Mouse (Mus musculus): ENCODE data around the gene Fndc3b. TPM values are rescaled to one million over a fixed set of nuclear protein-coding genes. Genes with fewer than 3 reads are reported as not detected.

Gene Fndc3b
- polyA plus RNA-seq, 1 experiment: 14.2 TPM

DNA sequence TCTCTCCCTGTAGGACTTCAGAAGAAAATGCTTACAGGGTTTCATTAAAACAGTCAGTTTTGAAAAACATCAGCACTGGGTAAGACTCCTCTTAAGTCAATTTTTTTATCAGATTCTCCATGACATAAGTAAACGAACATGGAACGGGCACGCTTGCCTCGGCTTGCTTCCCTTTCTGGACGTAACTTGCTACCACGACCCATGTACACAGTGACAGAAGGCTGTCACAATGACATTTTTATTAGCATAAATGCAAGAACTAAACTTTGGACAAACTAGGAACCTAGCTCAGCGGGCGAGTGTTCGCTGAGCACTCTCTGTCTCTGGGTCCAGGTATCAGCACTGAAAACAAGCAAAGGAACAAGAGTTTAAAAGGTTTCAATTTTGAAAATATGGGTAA is 136.9 kb downstream of the Fndc3b start:
- H3K4me1 ChIP-seq (ENCODE audit: control insufficient read depth, insufficient read depth, low read length): peaks cover 9% of the 10 kb centered on the region; the same call in 1 of the 2 replicates
- H3K27ac ChIP-seq (ENCODE audit: insufficient read depth, low read depth, low read length): no peak overlapping the region
- no peak for TF ChIP-seq CTCF (conservative IDR thresholded peaks at IDR 0.05; ENCODE audit: insufficient read depth, insufficient read length, low read depth, low read length)
- no peak for TF ChIP-seq POLR2A (IDR thresholded peaks at IDR 0.05; ENCODE audit: low read depth, low read length)
- no peak for DNase-seq
- no peaks in the 10 kb centered on the region for H3K36me3 ChIP-seq (ENCODE audit: control insufficient read depth, insufficient read depth, low read length)
- H3K4me3 ChIP-seq (ENCODE audit: insufficient read depth, low read depth, low read length): no peak overlapping the region
- 82% methylated on average over 9 of the region's 9 CpGs for WGBS
- H3K27me3 ChIP-seq (replicated peaks; ENCODE audit: control insufficient read depth, insufficient read depth, low read length): no peaks in the 10 kb centered on the region

DNA sequence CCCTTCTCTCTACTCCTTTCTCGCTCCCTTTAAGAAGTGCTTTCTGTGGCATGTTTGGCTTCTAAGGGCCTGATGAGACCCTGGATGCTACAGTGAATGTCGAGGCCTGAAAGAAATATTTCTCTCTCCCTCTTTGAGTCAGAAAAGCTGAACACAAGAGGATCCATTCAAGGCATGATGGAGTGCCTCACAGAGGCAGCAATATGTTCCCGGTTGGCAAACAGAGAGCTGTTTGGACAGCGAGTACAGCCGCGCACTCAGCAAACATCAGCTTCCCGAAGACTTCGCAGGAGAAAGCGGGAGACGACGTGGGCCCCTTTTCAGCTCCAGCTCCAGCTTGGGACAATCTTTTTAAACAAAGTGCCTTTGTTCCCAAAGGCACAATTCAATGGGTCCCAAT is 137.6 kb downstream of the Fndc3b start:
- H3K27me3 ChIP-seq (replicated peaks; ENCODE audit: control insufficient read depth, insufficient read depth, low read length): no peaks in the 10 kb centered on the region
- no peak overlapping the region for H3K4me3 ChIP-seq (ENCODE audit: insufficient read depth, low read depth, low read length)
- no peak for DNase-seq
- WGBS: 87% methylated on average over 11 of the region's 11 CpGs
- H3K36me3 ChIP-seq (ENCODE audit: control insufficient read depth, insufficient read depth, low read length): no peaks in the 10 kb centered on the region
- no peak overlapping the region for H3K27ac ChIP-seq (ENCODE audit: insufficient read depth, low read depth, low read length)
- H3K4me1 ChIP-seq (ENCODE audit: control insufficient read depth, insufficient read depth, low read length): peaks cover 9% of the 10 kb centered on the region; the same call in 1 of the 2 replicates
- TF ChIP-seq POLR2A (IDR thresholded peaks at IDR 0.05; ENCODE audit: low read depth, low read length) (no peak), CTCF (conservative IDR thresholded peaks at IDR 0.05; ENCODE audit: insufficient read depth, insufficient read length, low read depth, low read length) (no peak)

GRCm38 (mm10) chr3:27572305-27572704 is 138.8 kb downstream of the Fndc3b start:
- 37% methylated on average over 6 of the region's 6 CpGs for WGBS
- Histone ChIP-seq H3K27ac (ENCODE audit: insufficient read depth, low read depth, low read length) (no peak overlapping the region), H3K36me3 (ENCODE audit: control insufficient read depth, insufficient read depth, low read length) (no peaks in the 10 kb centered on the region), H3K4me3 (ENCODE audit: insufficient read depth, low read depth, low read length) (no peak overlapping the region), H3K4me1 (ENCODE audit: control insufficient read depth, insufficient read depth, low read length) (peaks cover 9% of the 10 kb centered on the region; the same call in 1 of the 2 replicates), H3K27me3 (replicated peaks; ENCODE audit: control insufficient read depth, insufficient read depth, low read length) (no peaks in the 10 kb centered on the region)
- TF ChIP-seq POLR2A (IDR thresholded peaks at IDR 0.05; ENCODE audit: low read depth, low read length) (no peak), CTCF (conservative IDR thresholded peaks at IDR 0.05; ENCODE audit: insufficient read depth, insufficient read length, low read depth, low read length) (peak; percentile 65)
- DNase-seq: peak; percentile 86

- no peak for TF ChIP-seq POLR2A (IDR thresholded peaks at IDR 0.05; ENCODE audit: low read depth, low read length)
- TF ChIP-seq CTCF (conservative IDR thresholded peaks at IDR 0.05; ENCODE audit: insufficient read depth, insufficient read length, low read depth, low read length): no peak
- Histone ChIP-seq H3K4me1 (ENCODE audit: control insufficient read depth, insufficient read depth, low read length) (peaks cover 8% of the 10 kb centered on the region; the same call in 1 of the 2 replicates), H3K36me3 (ENCODE audit: control insufficient read depth, insufficient read depth, low read length) (no peaks in the 10 kb centered on the region), H3K27ac (ENCODE audit: insufficient read depth, low read depth, low read length) (no peak overlapping the region), H3K27me3 (replicated peaks; ENCODE audit: control insufficient read depth, insufficient read depth, low read length) (no peaks in the 10 kb centered on the region), H3K4me3 (ENCODE audit: insufficient read depth, low read depth, low read length) (no peak overlapping the region)
- 67% methylated on average over 4 of the region's 4 CpGs for WGBS
- no peak for DNase-seq
Measured at GRCm38 (mm10) chr3:27565314-27565713, 145.8 kb downstream of the Fndc3b start.

DNA sequence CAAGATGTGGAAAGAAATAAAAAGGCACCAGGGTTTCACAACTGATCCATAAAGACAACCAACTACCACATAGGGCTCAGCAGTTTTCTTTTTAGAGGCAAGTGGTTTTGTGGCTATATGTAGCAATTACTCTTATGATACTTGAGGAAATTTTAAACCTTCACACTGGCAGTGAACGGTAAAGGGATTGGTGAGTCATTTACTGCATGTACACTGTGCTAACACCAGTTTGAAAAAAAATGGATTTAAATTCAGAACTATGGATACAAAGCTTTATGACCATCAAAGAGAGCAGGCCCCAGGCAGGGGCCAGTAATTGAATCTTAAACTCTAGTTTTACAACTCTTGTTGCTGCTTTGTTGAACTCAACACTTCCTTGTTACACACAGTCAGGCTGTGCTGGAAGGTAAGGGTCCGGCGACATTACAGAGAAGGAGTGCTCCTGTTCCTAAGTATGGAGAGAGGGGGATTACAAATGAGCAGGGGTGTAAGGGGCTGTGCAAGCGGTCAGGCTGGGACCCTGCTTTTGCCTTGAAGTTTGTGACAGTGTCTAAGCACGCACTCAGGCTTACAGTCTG is 148.0 kb downstream of the Fndc3b start:
- DNase-seq: no peak
- Histone ChIP-seq H3K36me3 (ENCODE audit: control insufficient read depth, insufficient read depth, low read length) (no peaks in the 10 kb centered on the region), H3K4me3 (ENCODE audit: insufficient read depth, low read depth, low read length) (no peak overlapping the region), H3K27me3 (replicated peaks; ENCODE audit: control insufficient read depth, insufficient read depth, low read length) (no peaks in the 10 kb centered on the region), H3K4me1 (ENCODE audit: control insufficient read depth, insufficient read depth, low read length) (peaks cover 18% of the 10 kb centered on the region), H3K27ac (ENCODE audit: insufficient read depth, low read depth, low read length) (no peak overlapping the region)
- 84% methylated on average over 5 of the region's 5 CpGs for WGBS
- TF ChIP-seq POLR2A (IDR thresholded peaks at IDR 0.05; ENCODE audit: low read depth, low read length) (no peak), CTCF (conservative IDR thresholded peaks at IDR 0.05; ENCODE audit: insufficient read depth, insufficient read length, low read depth, low read length) (no peak)

DNA sequence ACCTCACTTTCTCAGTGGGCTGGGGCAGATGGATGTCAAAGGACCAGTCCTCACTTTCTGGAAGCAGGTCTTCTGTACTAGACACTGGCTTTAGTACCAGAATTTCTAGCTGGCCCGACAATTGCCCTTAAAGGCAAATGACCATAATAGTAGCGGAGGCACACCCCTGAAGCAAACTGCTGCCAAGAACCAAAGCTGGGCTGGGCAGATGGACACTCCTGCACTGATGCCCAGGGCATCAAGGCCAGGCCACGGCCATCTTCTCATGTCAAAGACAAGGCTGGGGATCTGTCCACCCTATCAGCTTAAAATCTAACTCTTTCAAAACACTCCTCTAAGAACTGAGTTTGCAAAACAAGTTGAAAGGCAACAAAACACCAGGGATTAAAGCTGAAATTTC is 148.6 kb downstream of the Fndc3b start:
- Histone ChIP-seq H3K27me3 (replicated peaks; ENCODE audit: control insufficient read depth, insufficient read depth, low read length) (no peaks in the 10 kb centered on the region), H3K27ac (ENCODE audit: insufficient read depth, low read depth, low read length) (no peak overlapping the region), H3K4me1 (ENCODE audit: control insufficient read depth, insufficient read depth, low read length) (peaks cover 22% of the 10 kb centered on the region), H3K4me3 (ENCODE audit: insufficient read depth, low read depth, low read length) (no peak overlapping the region), H3K36me3 (ENCODE audit: control insufficient read depth, insufficient read depth, low read length) (no peaks in the 10 kb centered on the region)
- WGBS: 60% methylated on average over 3 of the region's 3 CpGs
- DNase-seq: no peak
- TF ChIP-seq CTCF (conservative IDR thresholded peaks at IDR 0.05; ENCODE audit: insufficient read depth, insufficient read length, low read depth, low read length) (no peak), POLR2A (IDR thresholded peaks at IDR 0.05; ENCODE audit: low read depth, low read length) (no peak)

- H3K36me3 ChIP-seq (ENCODE audit: control insufficient read depth, insufficient read depth, low read length): no peaks in the 10 kb centered on the region
- WGBS: 93% methylated on average over 2 of the region's 2 CpGs
- H3K4me1 ChIP-seq (ENCODE audit: control insufficient read depth, insufficient read depth, low read length): peaks cover 25% of the 10 kb centered on the region
- H3K27me3 ChIP-seq (replicated peaks; ENCODE audit: control insufficient read depth, insufficient read depth, low read length): no peaks in the 10 kb centered on the region
- no peak overlapping the region for H3K4me3 ChIP-seq (ENCODE audit: insufficient read depth, low read depth, low read length)
- H3K27ac ChIP-seq (ENCODE audit: insufficient read depth, low read depth, low read length): no peak overlapping the region
- no peak for TF ChIP-seq CTCF (conservative IDR thresholded peaks at IDR 0.05; ENCODE audit: insufficient read depth, insufficient read length, low read depth, low read length)
- TF ChIP-seq POLR2A (IDR thresholded peaks at IDR 0.05; ENCODE audit: low read depth, low read length): no peak
- peak; percentile 57 for DNase-seq
Measured at GRCm38 (mm10) chr3:27561921-27562320, 149.2 kb downstream of the Fndc3b start.

Measured in kidney, adult 2 months (tissue).